Mouse (Mus musculus): ENCODE data around the gene Dapk3.

- TF ChIP-seq CTCF (IDR thresholded peaks at IDR 0.05; ENCODE audit: control insufficient read depth, insufficient read depth, insufficient replicate concordance, low read depth, low read length) (no peak), POLR2A (IDR thresholded peaks at IDR 0.05; ENCODE audit: control insufficient read depth, low read depth, low read length) (no peak)
Observed at GRCm38 (mm10) chr10:81140005-81140404, 42.8 kb upstream of the Dapk3 start.
